Comparison of ENCODE assay signal across 22 mouse cellular contexts in genomic region chrX:12771561-12771960, GRCm38 (mm10). TPM values are rescaled to one million over a fixed set of nuclear protein-coding genes. Genes with fewer than 3 reads are reported as not detected.
DNase-seq lines count a peak whose midpoint lies in the region; ATAC-seq and TF ChIP-seq lines count a peak whose summit lies in the region.
"Had no signal": no experiment of that assay in that cellular context is flagged by ENCODE, and none has a peak within 500 bp of the region (broad histone marks: within the 10 kb centered on the region; RNA-seq: fewer than 3 reads in every experiment).

No protein-coding gene starts in this region.

- no peak overlapping the region for H3K4me3 ChIP-seq in kidney, postnatal 0 days (replicated peaks; ENCODE audit: low read depth, low read length)
- H3K4me3 ChIP-seq in midbrain, embryonic 15.5 days: no peak overlapping the region
- no peak overlapping the region for H3K4me3 ChIP-seq in forebrain, embryonic 15.5 days
- H3K4me3 ChIP-seq: embryonic facial prominence, embryonic 13.5 days; heart, embryonic 13.5 days; hindbrain, embryonic 15.5 days; intestine, embryonic 15.5 days; limb, embryonic 13.5 days; liver, embryonic 15.5 days; midbrain, embryonic 12.5 days; neural tube, embryonic 12.5 days had no signal

- no peaks in the 10 kb centered on the region for H3K36me3 ChIP-seq in kidney, postnatal 0 days (ENCODE audit: insufficient read depth, low read length)
- H3K36me3 ChIP-seq in midbrain, embryonic 15.5 days (replicated peaks): no peaks in the 10 kb centered on the region
- H3K36me3 ChIP-seq in forebrain, embryonic 15.5 days: no peaks in the 10 kb centered on the region
- H3K36me3 ChIP-seq: embryonic facial prominence, embryonic 13.5 days; heart, embryonic 13.5 days; hindbrain, embryonic 15.5 days; intestine, embryonic 15.5 days; limb, embryonic 13.5 days; liver, embryonic 15.5 days; midbrain, embryonic 12.5 days; neural tube, embryonic 12.5 days had no signal

- no peaks in the 10 kb centered on the region for H3K27me3 ChIP-seq in kidney, postnatal 0 days (ENCODE audit: insufficient read depth, low read length)
- no peaks in the 10 kb centered on the region for H3K27me3 ChIP-seq in midbrain, embryonic 15.5 days (replicated peaks)
- H3K27me3 ChIP-seq in forebrain, embryonic 15.5 days: no peaks in the 10 kb centered on the region
- H3K27me3 ChIP-seq: embryonic facial prominence, embryonic 13.5 days; hindbrain, embryonic 15.5 days; intestine, embryonic 15.5 days; limb, embryonic 13.5 days; liver, embryonic 15.5 days; midbrain, embryonic 12.5 days; neural tube, embryonic 12.5 days had no signal

- 49% methylated on average over 2 of the region's 2 CpGs for WGBS in kidney, postnatal 0 days
- WGBS in midbrain, embryonic 15.5 days: 54% methylated on average over 2 of the region's 2 CpGs
- WGBS in forebrain, embryonic 15.5 days: 36% methylated on average over 2 of the region's 2 CpGs

- TF ChIP-seq CTCF in kidney, postnatal 0 days (IDR thresholded peaks at IDR 0.05; ENCODE audit: low read depth): no peak

- no peak overlapping the region for H3K4me2 ChIP-seq in kidney, postnatal 0 days (ENCODE audit: low read length)
- H3K4me2 ChIP-seq in midbrain, embryonic 15.5 days: no peak overlapping the region
- H3K4me2 ChIP-seq in forebrain, embryonic 15.5 days (replicated peaks): no peak overlapping the region
- H3K4me2 ChIP-seq: embryonic facial prominence, embryonic 13.5 days; heart, embryonic 13.5 days; hindbrain, embryonic 15.5 days; intestine, embryonic 15.5 days; limb, embryonic 13.5 days; liver, embryonic 15.5 days; midbrain, embryonic 12.5 days; neural tube, embryonic 12.5 days had no signal

- no peak for ATAC-seq in kidney, postnatal 0 days (replicated peaks; ENCODE audit: low FRiP score, low read depth)
- ATAC-seq in midbrain, embryonic 15.5 days (replicated peaks): no peak
- ATAC-seq in forebrain, embryonic 15.5 days (replicated peaks): no peak
- ATAC-seq: CD4-positive, CD25-positive, alpha-beta regulatory T cell, adult 4 months; forebrain, embryonic 16.5 days; intestine, embryonic 15.5 days had no signal

- H3K4me1 ChIP-seq in kidney, postnatal 0 days (replicated peaks; ENCODE audit: insufficient read depth, low read length): no peaks in the 10 kb centered on the region
- no peaks in the 10 kb centered on the region for H3K4me1 ChIP-seq in midbrain, embryonic 15.5 days
- H3K4me1 ChIP-seq in forebrain, embryonic 15.5 days: no peaks in the 10 kb centered on the region
- H3K4me1 ChIP-seq: embryonic facial prominence, embryonic 13.5 days; heart, embryonic 13.5 days; hindbrain, embryonic 15.5 days; intestine, embryonic 15.5 days; limb, embryonic 13.5 days; liver, embryonic 15.5 days; midbrain, embryonic 12.5 days; neural tube, embryonic 12.5 days had no signal

- DNase-seq in adrenal gland, postnatal 14 days: peak; percentile 25
- no peak for DNase-seq in adrenal gland, adult 18-20 months (ENCODE audit: low spot score in 2 of 2)
- peak; percentile 24 for DNase-seq in kidney, postnatal 0 days (ENCODE audit: low spot score)
- no peak for DNase-seq in kidney, adult 9 months
- peak; percentile 77 for DNase-seq in Muller cell, postnatal 12 days (ENCODE audit: inconsistent ontology term)
- DNase-seq in lung, postnatal 10 days: peak; percentile 26
- DNase-seq: cerebellum, adult 11 months; cerebellum, postnatal 10 days; right cerebral cortex, adult 18-20 months; thymus, postnatal 4 days had no signal

- no peak overlapping the region for H3K27ac ChIP-seq in kidney, postnatal 0 days
- no peak overlapping the region for H3K27ac ChIP-seq in midbrain, embryonic 15.5 days
- H3K27ac ChIP-seq in forebrain, embryonic 15.5 days (replicated peaks): no peak overlapping the region
- H3K27ac ChIP-seq: embryonic facial prominence, embryonic 13.5 days; heart, embryonic 13.5 days; hindbrain, embryonic 15.5 days; intestine, embryonic 15.5 days; limb, embryonic 13.5 days; liver, embryonic 15.5 days; midbrain, embryonic 12.5 days; neural tube, embryonic 12.5 days had no signal

- H3K9ac ChIP-seq in kidney, postnatal 0 days (ENCODE audit: low read depth, low read length): no peak overlapping the region
- H3K9ac ChIP-seq in midbrain, embryonic 15.5 days: no peak overlapping the region
- no peak overlapping the region for H3K9ac ChIP-seq in forebrain, embryonic 15.5 days (replicated peaks)
- H3K9ac ChIP-seq: embryonic facial prominence, embryonic 13.5 days; heart, embryonic 13.5 days; hindbrain, embryonic 15.5 days; intestine, embryonic 15.5 days; limb, embryonic 13.5 days; liver, embryonic 15.5 days; midbrain, embryonic 12.5 days; neural tube, embryonic 12.5 days had no signal

- no peaks in the 10 kb centered on the region for H3K9me3 ChIP-seq in kidney, postnatal 0 days (replicated peaks; ENCODE audit: low read length)
- no peaks in the 10 kb centered on the region for H3K9me3 ChIP-seq in midbrain, embryonic 15.5 days
- H3K9me3 ChIP-seq in forebrain, embryonic 15.5 days: no peaks in the 10 kb centered on the region
- H3K9me3 ChIP-seq: embryonic facial prominence, embryonic 13.5 days; heart, embryonic 13.5 days; hindbrain, embryonic 15.5 days; intestine, embryonic 15.5 days; limb, embryonic 13.5 days; liver, embryonic 15.5 days; midbrain, embryonic 12.5 days; neural tube, embryonic 12.5 days had no signal

RNA-seq across cellular contexts. Expression of gene Med14, which starts 9.7 kb away (rescaled TPM):
- total RNA-seq in adrenal gland, postnatal 14 days (2021): 26.0 and 27.6 TPM in 2 replicates
- total RNA-seq in adrenal gland, adult 18-20 months (2021): 10 to 100 TPM; 20.9 to 22.6 TPM
- 9.6 and 10.4 TPM in 2 replicates for polyA plus RNA-seq in kidney, postnatal 0 days (2015; fragmentation: Nextera tagmentation; extraction: Ambion mirVana)
- 13.5 and 14.3 TPM in 2 replicates for polyA plus RNA-seq in midbrain, embryonic 15.5 days (2015; fragmentation: Nextera tagmentation; extraction: Ambion mirVana)
- polyA plus RNA-seq in forebrain, embryonic 15.5 days (2015; fragmentation: Nextera tagmentation; extraction: Ambion mirVana): 13.4 and 14.0 TPM in 2 replicates

Comparison
In these comparisons a context has a peak if more than half of its experiments do, and no peak if none do; other contexts are left out.
1. DNase-seq: peak in adrenal gland, postnatal 14 days (single experiment), kidney, postnatal 0 days (single experiment), Muller cell, postnatal 12 days (single experiment) and lung, postnatal 10 days (single experiment); none in adrenal gland, adult 18-20 months (0 of 2) and kidney, adult 9 months (single experiment).